Mouse (Mus musculus) CH12.LX (cell line): ENCODE data around the gene Map3k13. TPM values are rescaled to one million over a fixed set of nuclear protein-coding genes. Genes with fewer than 3 reads are reported as not detected.

Source experiments
- DNase-seq: peaks from one replicate; pipeline ENCODE4 v3.0.0-alpha.2; 2013; ENCODE audit errors: extremely low read depth
- H3K27ac ChIP-seq: 2 replicates; pipeline ENCODE4 v1.5.1; 2012; ENCODE audit warnings: low read depth, mild to moderate bottlenecking, control low read depth, moderate library complexity; ENCODE audit not compliant: insufficient read depth
- H3K27me3 ChIP-seq: replicated peaks from 2 replicates; pipeline ENCODE3; 2012; ENCODE audit warnings: inconsistent platforms
- H3K36me3 ChIP-seq, 2 experiments: replicated peaks in 1 of 2; 2 replicates each; pipeline versions ENCODE3 to v1.6.1; 2012; ENCODE audit warnings: inconsistent platforms in 1 of 2, low read length in 1 of 2, mild to moderate bottlenecking in 1 of 2, mixed read lengths in 1 of 2, moderate library complexity in 1 of 2; ENCODE audit not compliant: control insufficient read depth in 1 of 2, insufficient read depth in 1 of 2
- H3K4me1 ChIP-seq, 2 experiments: 2 replicates each; pipeline ENCODE4 v1.6.1; 2012; ENCODE audit warnings: inconsistent platforms in 1 of 2, moderate library complexity in 1 of 2; ENCODE audit not compliant: insufficient read depth in 2 of 2, control insufficient read depth in 1 of 2
- H3K4me2 ChIP-seq: 2 replicates; pipeline ENCODE4 v1.6.1; 2012; ENCODE audit warnings: low read depth, mild to moderate bottlenecking, control low read depth; ENCODE audit not compliant: poor library complexity, insufficient read depth, severe bottlenecking
- H3K4me3 ChIP-seq, 3 experiments: fragments of 150-350 bp in 1 of 3; sonication (generic) in 1 of 3; replicated peaks in 1 of 3; 2 replicates each; pipeline versions ENCODE3 to v1.5.1; 2011 to 2012; ENCODE audit warnings: low read depth in 2 of 3, low read length in 2 of 3, mild to moderate bottlenecking in 2 of 3, moderate library complexity in 2 of 3, control low read depth in 1 of 3, improper control_type of control experiment in 1 of 3, inconsistent platforms in 1 of 3, mixed read lengths in 1 of 3; ENCODE audit not compliant: poor library complexity in 1 of 3
- H3K79me2 ChIP-seq: replicated peaks from 2 replicates; pipeline ENCODE4 v1.6.1; 2012; ENCODE audit warnings: mild to moderate bottlenecking, moderate library complexity; ENCODE audit not compliant: control insufficient read depth, poor library complexity, insufficient read depth, severe bottlenecking; ENCODE audit errors: extremely low read depth
- H3K9ac ChIP-seq: 2 replicates; pipeline ENCODE4 v1.6.1; 2012; ENCODE audit warnings: low read depth, mild to moderate bottlenecking, control low read depth, moderate library complexity; ENCODE audit not compliant: insufficient read depth
- H3K9me3 ChIP-seq: replicated peaks from 2 replicates; pipeline ENCODE3; 2012; ENCODE audit warnings: low read length, inconsistent platforms, mixed read lengths
- CTCF ChIP-seq, 2 experiments: IDR thresholded peaks in 1 of 2; conservative IDR thresholded peaks in 1 of 2; 2 replicates each; pipeline ENCODE4 v1.5.1; 2011 to 2012; ENCODE audit warnings: low read depth in 2 of 2, low read length in 2 of 2, improper control_type of control experiment in 1 of 2, inconsistent platforms in 1 of 2, mild to moderate bottlenecking in 1 of 2, moderate library complexity in 1 of 2
- E2F4 ChIP-seq: IDR thresholded peaks from 2 replicates; pipeline ENCODE4 v1.6.1; 2011; ENCODE audit warnings: low read depth, low read length, improper control_type of control experiment; ENCODE audit not compliant: insufficient replicate concordance
- ETS1 ChIP-seq: conservative IDR thresholded peaks from 2 replicates; pipeline ENCODE4 v1.6.1; 2012; ENCODE audit warnings: low read depth, mild to moderate bottlenecking, inconsistent platforms, low read length, improper control_type of control experiment, moderate library complexity
- GABPA ChIP-seq: IDR thresholded peaks from 2 replicates; pipeline ENCODE4 v1.6.1; 2012; ENCODE audit warnings: low read depth, low read length, improper control_type of control experiment, inconsistent platforms; ENCODE audit not compliant: insufficient replicate concordance
- POLR2A ChIP-seq: IDR thresholded peaks from 2 replicates; pipeline ENCODE4 v1.6.1; 2011; ENCODE audit warnings: low read depth, mild to moderate bottlenecking, improper control_type of control experiment, low read length
- POLR2AphosphoS2 ChIP-seq: IDR thresholded peaks from 2 replicates; pipeline ENCODE4 v1.6.1; 2011; ENCODE audit warnings: low read depth, low read length, improper control_type of control experiment
- RAD21 ChIP-seq: IDR thresholded peaks from 2 replicates; pipeline ENCODE4 v1.6.1; 2011; ENCODE audit warnings: low read depth, mild to moderate bottlenecking, low read length, improper control_type of control experiment, moderate library complexity
- SIN3A ChIP-seq: IDR thresholded peaks from 2 replicates; pipeline ENCODE4 v1.6.1; 2012; ENCODE audit warnings: low read length, improper control_type of control experiment, inconsistent platforms
- TBP ChIP-seq: conservative IDR thresholded peaks from 2 replicates; pipeline ENCODE4 v1.6.1; 2011; ENCODE audit warnings: low read depth, low read length, improper control_type of control experiment
- USF2 ChIP-seq: conservative IDR thresholded peaks from 2 replicates; pipeline ENCODE4 v1.6.1; 2011; ENCODE audit warnings: low read depth, low read length, improper control_type of control experiment
- ZKSCAN1 ChIP-seq: IDR thresholded peaks from 2 replicates; pipeline ENCODE4 v1.6.1; 2012; ENCODE audit warnings: low read depth, inconsistent platforms, low read length, improper control_type of control experiment, borderline replicate concordance
- ZMIZ1 ChIP-seq: IDR thresholded peaks from 2 replicates; pipeline ENCODE4 v1.6.1; 2012; ENCODE audit warnings: low read depth, mild to moderate bottlenecking, inconsistent platforms, low read length, improper control_type of control experiment
- ZNF384 ChIP-seq: IDR thresholded peaks from 2 replicates; pipeline ENCODE4 v1.6.1; 2012; ENCODE audit warnings: low read depth, low read length, improper control_type of control experiment, inconsistent platforms
- dilution Hi-C: fragments of 300-500 bp; cut with MboI; formaldehyde crosslinking; loops from 2 replicates; pipeline ENCODE4 v1.14.3; 2020; ENCODE audit warnings: low sequenced_read_pairs; ENCODE audit not compliant: extremely low pct_unique_long_range_greater_than_20kb, extremely low pct_ligation_motif_present
- in situ Hi-C: fragments of 300-500 bp; cut with MboI; formaldehyde crosslinking; loops from 3 replicates; pipeline ENCODE4 v1.14.3; 2019; ENCODE audit warnings: low sequenced_read_pairs, low pct_ligation_motif_present, low pct_unique_long_range_greater_than_20kb, mixed read lengths
- polyA plus RNA-seq: library from polyadenylated mRNA; unstranded; fragments of >175 nt; gene quantifications from 2 replicates; pipeline ENCODE4 v1.2.1, GENCODE M21; 2012; ENCODE audit warnings: low read depth; ENCODE audit not compliant: insufficient read length
- total RNA-seq, 2 experiments: library from RNA; depleted of rRNA; stranded (reverse); fragments of 300-350 nt in 1 of 2; fragments of >200 nt in 1 of 2; gene quantifications; 2 replicates each; pipeline ENCODE4 v1.2.3; 2012 to 2014

Gene Map3k13
- total and polyA plus RNA-seq, 3 experiments, result 0.32 to 1.3 (median 0.89) TPM

DNA sequence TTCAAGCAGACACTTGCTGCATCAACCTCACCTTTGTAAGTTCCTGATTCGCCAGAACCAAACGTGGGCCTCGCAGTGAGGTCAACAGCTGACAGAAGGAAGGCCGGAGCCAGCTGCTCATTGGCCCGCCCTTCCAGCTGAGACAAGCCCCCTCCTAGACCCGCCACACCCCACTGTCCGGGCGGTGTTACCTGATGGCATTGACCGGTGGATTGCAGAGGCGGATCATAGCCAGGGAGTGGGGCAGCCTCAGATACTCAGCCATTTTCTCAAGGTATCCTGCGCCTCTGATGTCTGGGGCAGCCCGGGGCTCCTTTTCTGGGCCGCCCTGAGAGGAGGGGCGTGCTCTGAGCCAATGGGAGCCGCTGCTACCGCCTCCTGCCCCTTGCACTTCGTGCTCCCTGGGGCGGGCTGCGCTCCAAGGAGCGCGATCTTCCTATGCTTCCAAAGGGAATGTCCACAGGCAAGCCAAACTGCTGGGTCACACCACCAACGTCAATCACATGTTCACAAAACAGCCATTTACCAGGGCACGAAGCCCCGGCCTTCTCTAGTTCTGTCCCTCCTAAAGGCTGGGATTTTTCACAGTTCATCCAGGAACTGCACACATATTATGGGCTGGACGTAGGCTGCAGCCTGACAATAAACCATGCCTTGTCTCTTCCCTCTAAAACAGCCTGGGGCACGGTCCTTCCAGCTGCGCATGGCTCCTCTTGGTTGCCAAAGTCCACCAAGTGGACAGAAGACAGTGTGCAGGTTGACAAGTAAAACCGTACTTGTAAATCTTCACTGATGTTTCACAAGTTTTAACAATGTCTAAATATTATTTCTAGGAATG is 6.4 kb upstream of the Map3k13 start, which contains the start of gene Ehhadh:
Gene Ehhadh, minus strand, starts transcription at position 292 of the 838 bp plus-strand sequence.
- Histone ChIP-seq H3K9me3 (no peaks in the 10 kb centered on the region), H3K27me3 (no peaks in the 10 kb centered on the region), H3K4me2 (peak within 1 kb of the TSS; percentile 24; the same call in 1 of the 2 replicates), H3K27ac (no peak within 1 kb of the TSS), H3K9ac (no peak within 1 kb of the TSS), H3K4me1 (peaks cover 0 to 24% of the 10 kb centered on the region in 2 experiments; a peak in 3 of 4 replicates), H3K36me3 (no peaks in the 10 kb centered on the region), H3K4me3 (peak within 1 kb of the TSS; percentile 24 to 42 (median 29)), H3K79me2 (no peaks in the 10 kb centered on the region)
- in situ Hi-C loops, result no loop called here
- DNase-seq, result no peak
- TF ChIP-seq TBP (no peak), ZMIZ1 (no peak), USF2 (no peak), POLR2A (peak; percentile 50; the same call in 1 of the 2 replicates), SIN3A (peak; percentile 47; the same call in 1 of the 2 replicates)
- dilution Hi-C loops, result no loop called here

DNA sequence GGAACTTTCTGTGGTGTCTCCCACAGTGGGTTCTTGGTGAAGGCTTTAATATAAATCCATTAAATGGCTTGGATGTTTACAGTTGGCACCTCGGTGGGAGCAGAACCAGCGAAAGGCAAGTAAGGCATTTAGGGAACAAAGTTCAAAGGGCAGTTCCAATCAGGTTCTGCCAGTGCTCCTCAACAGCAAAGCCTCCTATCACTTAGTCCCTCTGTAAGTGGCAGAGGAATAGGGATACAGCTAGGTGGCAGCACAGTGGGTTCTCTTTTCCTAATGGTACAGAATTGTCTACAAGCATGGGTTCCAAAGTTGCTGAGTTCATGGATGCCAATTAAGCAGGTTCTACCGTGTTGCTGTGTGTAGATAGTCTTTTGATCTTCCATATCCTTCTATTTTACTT is 5.6 kb upstream of the Map3k13 start:
- H3K27ac ChIP-seq, result no peak overlapping the region

DNA sequence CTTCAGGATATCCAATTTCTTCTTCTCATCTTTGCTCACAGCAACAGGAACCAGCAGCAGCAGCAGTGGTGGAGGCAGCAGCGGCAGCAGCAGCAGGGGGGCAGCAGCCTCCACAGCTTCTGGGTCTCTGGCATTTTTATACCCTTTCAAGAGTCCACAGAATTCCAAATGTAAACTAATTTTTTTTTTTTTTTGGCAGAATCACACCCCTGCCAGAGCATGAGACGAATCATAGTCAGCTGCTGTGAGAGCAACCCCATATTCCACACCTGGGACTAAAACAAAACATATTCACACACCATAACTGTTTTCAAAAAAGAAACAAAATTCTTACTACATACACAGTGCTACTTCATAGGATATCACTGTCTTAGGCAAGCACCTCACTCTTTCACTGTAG is 5.0 kb upstream of the Map3k13 start:
- Histone ChIP-seq H3K9ac (no peak overlapping the region), H3K27me3 (no peaks in the 10 kb centered on the region), H3K9me3 (no peaks in the 10 kb centered on the region), H3K36me3 (no peaks in the 10 kb centered on the region), H3K79me2 (no peaks in the 10 kb centered on the region), H3K4me2 (no peak overlapping the region), H3K4me3 (no peak overlapping the region), H3K27ac (no peak overlapping the region), H3K4me1 (peaks cover 0 to 26% of the 10 kb centered on the region in 2 experiments; a peak in 3 of 4 replicates)
- in situ Hi-C loops (no loop called here), dilution Hi-C loops (no loop called here)
- no peak for TF ChIP-seq CTCF (conservative IDR thresholded peaks at IDR 0.05 in 1 of 2, IDR thresholded peaks at IDR 0.05 in 1 of 2; ENCODE audit: low read depth in 2 of 2, low read length in 2 of 2)
- no peak for TF ChIP-seq RAD21
- no peak for TF ChIP-seq E2F4
- TF ChIP-seq ZKSCAN1, result no peak
- TF ChIP-seq ZNF384, result peak; percentile 51
- no peak for TF ChIP-seq POLR2AphosphoS2
- no peak for DNase-seq

More for the DNA sequence above, 5.6 kb upstream of the Map3k13 start:
- Histone ChIP-seq H3K27me3 (no peaks in the 10 kb centered on the region), H3K9ac (no peak overlapping the region), H3K79me2 (no peaks in the 10 kb centered on the region), H3K36me3 (no peaks in the 10 kb centered on the region), H3K4me3 (no peak overlapping the region), H3K4me2 (no peak overlapping the region), H3K9me3 (no peaks in the 10 kb centered on the region), H3K4me1 (peaks cover 0 to 26% of the 10 kb centered on the region in 2 experiments; a peak in 3 of 4 replicates)
- no peak for DNase-seq
- TF ChIP-seq RAD21 (peak; percentile 22), CTCF (conservative IDR thresholded peaks at IDR 0.05 in 1 of 2, IDR thresholded peaks at IDR 0.05 in 1 of 2; ENCODE audit: low read depth in 2 of 2, low read length in 2 of 2) (peak in 1 of 2 experiments; percentile 56; a peak in 2 of 4 replicates), ETS1 (no peak), GABPA (no peak)
- in situ Hi-C loops (no loop called here), dilution Hi-C loops (no loop called here)
